Mouse (Mus musculus) lung, postnatal 0 days (tissue): ENCODE measurements around the gene Eef2k.

ENCODE experiments used
- CTCF ChIP-seq: IDR thresholded peaks from 2 replicates; pipeline ENCODE4 v1.5.1; 2016; ENCODE audit warnings: antibody characterized with exemption, mild to moderate bottlenecking
- EP300 ChIP-seq: IDR thresholded peaks from 2 replicates; pipeline ENCODE4 v1.6.1; 2016; ENCODE audit warnings: antibody characterized with exemption, mild to moderate bottlenecking, control low read depth

GRCm38 (mm10) chr7:120893123-120893522, 50.5 kb downstream of the Eef2k start:
- TF ChIP-seq EP300: no peak
- no peak for TF ChIP-seq CTCF
